Mouse (Mus musculus): Measurements from ENCODE around the gene Gm3435.
"Not testable (repeated sequence)": the region's sequence is repeated elsewhere in the genome, so short reads cannot be mapped to it uniquely, and the experiment has no call there.

Gene Gm3435

DNA sequence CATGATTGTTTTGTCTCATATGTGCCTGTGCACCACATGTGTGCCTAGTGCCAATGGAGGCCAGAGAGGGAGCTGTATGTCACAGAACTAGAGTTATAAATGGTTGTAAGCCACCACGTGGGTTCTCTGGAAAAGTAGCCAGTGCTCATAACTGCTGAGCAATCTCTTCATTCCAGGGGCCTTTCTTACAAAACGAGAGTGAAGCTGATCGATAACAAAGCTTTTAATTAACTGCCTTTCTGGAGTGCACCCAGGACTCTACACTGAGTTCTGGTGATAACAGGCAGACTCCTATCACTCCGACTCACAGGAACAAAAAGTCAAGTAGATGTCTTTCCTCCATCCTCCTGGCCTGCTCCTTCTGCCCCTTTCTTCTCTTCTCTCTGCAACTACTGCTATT, 21.4 kb downstream of the Gm3435 start:
- CTCF ChIA-PET, POLR2A ChIA-PET: not testable (repeated sequence)

DNA sequence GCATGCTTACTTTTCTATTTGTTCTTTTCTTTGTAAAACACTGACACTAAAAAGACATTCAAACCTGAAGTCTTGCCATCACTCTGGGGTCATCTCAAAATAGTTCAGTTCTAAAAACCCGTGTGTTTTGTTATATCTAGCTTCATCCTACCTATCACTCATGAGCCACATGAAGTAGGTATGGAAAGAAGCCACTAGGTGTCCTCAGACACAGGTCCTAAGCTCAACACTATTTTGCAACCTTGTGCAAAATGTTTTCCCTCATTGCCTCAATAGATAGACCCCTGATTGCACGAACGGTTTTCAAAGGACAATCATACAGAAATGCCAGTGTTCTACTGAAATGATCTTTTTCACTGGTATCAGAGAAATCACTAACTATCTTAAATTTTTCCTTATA, 30.5 kb downstream of the Gm3435 start:
- POLR2A ChIA-PET, CTCF ChIA-PET: not testable (repeated sequence)

GRCm38 (mm10) chr17:15041175-15041729, 31.3 kb downstream of the Gm3435 start, which contains the start of the genes Ermard, Tcte3 and Gm3448:
Gene Ermard (plus strand): TSS chr17:15041208.
Gene Tcte3 (minus strand): TSS chr17:15041488.
Gene Gm3448 (minus strand): TSS chr17:15041537.
- CTCF ChIA-PET, POLR2A ChIA-PET: not testable (repeated sequence)

- POLR2A ChIA-PET, CTCF ChIA-PET: not testable (repeated sequence)
Measured at GRCm38 (mm10) chr17:15050338-15050737, 40.4 kb downstream of the Gm3435 start.

DNA sequence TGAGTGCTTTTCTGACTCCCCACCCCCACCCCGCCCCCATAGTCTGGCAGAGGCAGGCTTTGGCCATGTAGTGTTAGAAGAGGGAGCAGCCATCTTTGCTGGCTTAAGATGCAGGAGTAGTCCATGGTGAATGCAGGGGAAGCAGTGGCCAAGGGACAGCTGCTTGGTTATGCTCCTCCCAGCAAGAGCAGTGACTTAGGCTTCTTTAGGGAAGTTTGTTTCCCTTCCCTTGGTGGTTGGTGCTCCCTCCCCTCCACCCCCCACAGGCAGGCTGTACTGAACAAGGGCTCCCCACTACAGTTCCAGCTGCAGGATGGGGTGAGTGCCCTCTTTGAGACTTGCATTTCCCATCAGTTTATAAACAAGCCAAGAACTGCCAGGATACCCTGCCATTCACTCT, 42.8 kb downstream of the Gm3435 start:
- CTCF ChIA-PET, POLR2A ChIA-PET: not testable (repeated sequence)

GRCm38 (mm10) chr17:15053183-15053828, 43.3 kb downstream of the Gm3435 start:
- POLR2A ChIA-PET: not testable (repeated sequence)

GRCm38 (mm10) chr17:15053829-15054200, 43.8 kb downstream of the Gm3435 start:
- POLR2A ChIA-PET, CTCF ChIA-PET: not testable (repeated sequence)

More at GRCm38 (mm10) chr17:15053183-15053828, 43.3 kb downstream of the Gm3435 start:
- CTCF ChIA-PET: not testable (repeated sequence)

DNA sequence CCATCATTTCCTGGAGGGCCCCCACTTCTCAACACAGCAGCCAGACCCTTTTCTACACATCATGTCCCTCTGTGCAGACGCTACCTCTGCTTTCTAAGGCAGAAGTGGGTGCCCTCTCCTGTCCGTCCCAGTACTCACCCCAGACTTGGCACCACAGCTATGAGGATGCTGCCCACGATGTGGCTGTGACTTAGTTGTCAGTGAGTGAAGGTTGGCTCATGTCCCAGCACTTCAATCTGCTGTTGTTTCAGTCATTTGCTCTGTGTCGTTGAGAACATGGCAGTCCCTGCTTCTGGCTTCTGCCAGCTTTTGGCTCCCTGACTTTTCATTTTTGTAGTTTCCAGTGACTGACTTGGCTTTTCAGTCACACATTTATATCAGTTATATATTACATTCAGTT, 45.9 kb downstream of the Gm3435 start:
- POLR2A ChIA-PET: interaction anchor here in 2 of 4 experiments (0.6 to 1.5 kb wide), 3 partner anchors 9 to 385 kb away, joined by 3 to 4 read pairs (median 4); no protein-coding TSS in a partner anchor
- CTCF ChIA-PET: interaction anchor here in 1 of 4 experiments (0.5 kb wide), 1 partner anchor 51 kb away, joined by 4 read pairs; no protein-coding TSS in a partner anchor

DNA sequence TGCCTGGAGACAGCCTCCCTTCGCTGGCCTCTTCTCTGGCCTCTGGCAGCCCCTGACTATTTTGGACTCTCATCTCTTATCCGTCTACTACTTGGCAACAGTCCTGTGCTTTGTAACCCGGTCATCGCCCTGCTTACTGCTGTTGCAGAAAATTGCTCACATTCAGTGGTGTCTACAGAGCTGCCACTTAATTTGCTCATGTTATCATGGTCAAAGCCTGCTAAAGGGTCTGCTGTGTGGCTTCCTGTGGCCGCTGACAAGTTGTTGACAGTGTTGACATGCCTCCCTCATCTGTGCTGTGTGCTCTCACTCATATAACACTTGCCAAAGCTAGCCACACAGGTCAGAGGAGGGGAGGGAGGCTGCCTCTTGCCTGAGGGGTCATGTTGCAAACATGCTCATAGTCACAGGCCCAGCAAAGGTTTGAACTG, 48.2 kb downstream of the Gm3435 start:
- ChIA-PET CTCF (no interaction called here), POLR2A (interaction anchor here in 1 of 4 experiments (0.9 to 1.7 kb wide), 3 partner anchors 11 to 338 kb away, joined by 3 read pairs; partner anchors contain the start of gene Fam120b)

GRCm38 (mm10) chr17:15059646-15060045, 49.7 kb downstream of the Gm3435 start:
- POLR2A ChIA-PET: interaction anchor here in 2 of 4 experiments (1.3 to 1.7 kb wide), 2 partner anchors 34 to 321 kb away, joined by 3 to 4 read pairs; no protein-coding TSS in a partner anchor
- CTCF ChIA-PET: interaction anchor here in 1 of 4 experiments (1.2 kb wide), 1 partner anchor 14 kb away, joined by 3 read pairs; no protein-coding TSS in a partner anchor

- ChIA-PET CTCF (no interaction called here), POLR2A (interaction anchor here in 1 of 4 experiments (1.7 kb wide), 1 partner anchor 321 kb away, joined by 3 read pairs; no protein-coding TSS in a partner anchor)
Measured at GRCm38 (mm10) chr17:15060356-15060755, 50.4 kb downstream of the Gm3435 start.

- ChIA-PET CTCF (interaction anchor here (0.6 to 2.8 kb wide), 19 partner anchors 15 to 411 kb away, joined by 3 to 16 read pairs (median 5); partner anchors contain the start of genes Dll1 (in 1 of the 4) and Fam120b (in 1 of the 4)), POLR2A (interaction anchor here in 3 of 4 experiments (0.6 to 4.7 kb wide), 15 partner anchors 10 to 408 kb away, joined by 3 to 37 read pairs (median 4); partner anchors contain the start of gene Dll1 (in 1 of the 3))
Measured at GRCm38 (mm10) chr17:15065391-15066024, 55.5 kb downstream of the Gm3435 start.

DNA sequence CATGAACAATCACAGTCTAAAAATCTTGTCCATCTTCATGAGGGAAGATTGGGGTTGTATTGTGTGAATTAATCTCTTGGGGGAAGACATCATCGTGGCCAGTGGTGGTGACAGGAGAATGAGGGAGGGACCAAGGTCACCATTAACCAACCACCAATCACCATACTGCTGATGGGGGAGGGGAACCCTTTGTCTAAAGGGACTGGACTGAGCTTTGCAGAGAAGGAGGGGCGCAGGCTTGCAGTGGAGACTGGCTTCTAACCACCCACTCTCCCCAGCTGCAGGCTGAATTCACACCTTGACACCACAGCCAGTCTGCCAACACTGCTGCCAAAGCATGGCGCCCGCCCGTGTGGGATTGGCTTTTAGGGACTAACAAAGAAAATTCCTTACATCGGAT, 56.1 kb downstream of the Gm3435 start:
- ChIA-PET POLR2A (interaction anchor here in 3 of 4 experiments (0.6 to 4.7 kb wide), 12 partner anchors 9 to 407 kb away, joined by 3 to 37 read pairs (median 4); partner anchors contain the start of gene Dll1 (in 1 of the 3)), CTCF (interaction anchor here in 3 of 4 experiments (0.6 to 2.8 kb wide), 16 partner anchors 15 to 460 kb away, joined by 3 to 16 read pairs (median 6); partner anchors contain the start of genes Dll1 (in 1 of the 3) and Fam120b (in 1 of the 3))

- ChIA-PET CTCF (interaction anchor here in 2 of 4 experiments (1.6 to 2.8 kb wide), 5 partner anchors 232 to 406 kb away, joined by 6 to 16 read pairs (median 10); partner anchors contain the start of gene Dll1 (in 1 of the 2)), POLR2A (interaction anchor here in 2 of 4 experiments (0.7 to 4.7 kb wide), 6 partner anchors 10 to 329 kb away, joined by 3 to 37 read pairs (median 4); partner anchors contain the start of gene Dll1 (in 1 of the 2))
Measured at GRCm38 (mm10) chr17:15066911-15067310, 56.9 kb downstream of the Gm3435 start.

GRCm38 (mm10) chr17:15068040-15068792, 58.2 kb downstream of the Gm3435 start:
- ChIA-PET CTCF (interaction anchor here in 2 of 4 experiments (0.6 to 0.9 kb wide), 3 partner anchors 309 to 404 kb away, joined by 3 to 7 read pairs (median 3); no protein-coding TSS in a partner anchor), POLR2A (interaction anchor here in 3 of 4 experiments (0.6 to 4.7 kb wide), 13 partner anchors 9 to 496 kb away, joined by 3 to 37 read pairs (median 3); partner anchors contain the start of genes Dll1 (in 1 of the 3), Fam120b (in 1 of the 3) and Prdm9 (in 1 of the 3))

GRCm38 (mm10) chr17:15069124-15069523, 59.1 kb downstream of the Gm3435 start:
- CTCF ChIA-PET: interaction anchor here in 1 of 4 experiments (0.7 to 0.9 kb wide), 2 partner anchors 308 to 387 kb away, joined by 3 to 7 read pairs; no protein-coding TSS in a partner anchor
- POLR2A ChIA-PET: interaction anchor here (0.6 to 4.7 kb wide), 7 partner anchors 11 to 495 kb away, joined by 3 to 37 read pairs (median 3); partner anchors contain the start of genes Dll1 (in 1 of the 4), Fam120b (in 1 of the 4) and Prdm9 (in 1 of the 4)

Data from embryonic stem cell, embryonic (primary cell).